Mouse (Mus musculus) embryo, embryonic 10 days (tissue): ENCODE results near the gene Adamts12.

Experiments used
- DNase-seq: peaks from one replicate; pipeline ENCODE4 v3.0.0-alpha.2; 2015; ENCODE audit warnings: low spot score

Adamts12 gene

GRCm38 (mm10) chr15:11082961-11083569 lies 18.5 kb downstream of the Adamts12 start:
- peak; percentile 86 for DNase-seq

- DNase-seq, result no peak
These were observed 19.1 kb downstream of the Adamts12 start for GRCm38 (mm10) chr15:11083678-11084077.

GRCm38 (mm10) chr15:11084241-11084992 lies 19.8 kb downstream of the Adamts12 start:
- peak; percentile 33 for DNase-seq

GRCm38 (mm10) chr15:11084993-11085365 lies 20.4 kb downstream of the Adamts12 start:
- DNase-seq, result peak; percentile 77

GRCm38 (mm10) chr15:11089494-11089893 lies 24.9 kb downstream of the Adamts12 start:
- DNase-seq, result no peak

- no peak for DNase-seq
These were observed 31.0 kb downstream of the Adamts12 start for GRCm38 (mm10) chr15:11095566-11095965.

GRCm38 (mm10) chr15:11097967-11098702 lies 33.5 kb downstream of the Adamts12 start:
- DNase-seq, result peak; percentile 40

GRCm38 (mm10) chr15:11098940-11099339 lies 34.4 kb downstream of the Adamts12 start:
- DNase-seq, result no peak

- no peak for DNase-seq
These were observed 36.3 kb downstream of the Adamts12 start for GRCm38 (mm10) chr15:11100917-11101316.

GRCm38 (mm10) chr15:11105101-11105500 lies 40.5 kb downstream of the Adamts12 start:
- DNase-seq, result no peak

- DNase-seq, result no peak
These were observed 42.8 kb downstream of the Adamts12 start for GRCm38 (mm10) chr15:11107376-11107775.

- peak; percentile 51 for DNase-seq
These were observed 50.1 kb downstream of the Adamts12 start for GRCm38 (mm10) chr15:11114631-11115197.

GRCm38 (mm10) chr15:11116303-11116702 lies 51.7 kb downstream of the Adamts12 start:
- no peak for DNase-seq

GRCm38 (mm10) chr15:11116853-11117252 lies 52.3 kb downstream of the Adamts12 start:
- DNase-seq, result no peak

GRCm38 (mm10) chr15:11118371-11118770 lies 53.8 kb downstream of the Adamts12 start:
- no peak for DNase-seq

- no peak for DNase-seq
These were observed 57.1 kb downstream of the Adamts12 start for GRCm38 (mm10) chr15:11121721-11122120.

GRCm38 (mm10) chr15:11125361-11125760 lies 60.8 kb downstream of the Adamts12 start:
- no peak for DNase-seq

GRCm38 (mm10) chr15:11128457-11128856 lies 63.9 kb downstream of the Adamts12 start:
- no peak for DNase-seq

GRCm38 (mm10) chr15:11132586-11133558 lies 68.3 kb downstream of the Adamts12 start:
- DNase-seq, result no peak

GRCm38 (mm10) chr15:11145581-11145980 lies 81.0 kb downstream of the Adamts12 start:
- DNase-seq, result no peak

GRCm38 (mm10) chr15:11159386-11159785 lies 94.8 kb downstream of the Adamts12 start:
- no peak for DNase-seq
